Mouse (Mus musculus): ENCODE measurements around the gene Rab39.
A peak's percentile ranks its signal among the peaks of the same experiment; 100 is the strongest.

Rab39 gene

GRCm38 (mm10) chr9:53705992-53706696 is at the start of gene Rab39:
Gene Rab39, minus strand, starts transcription at chr9:53706232.
- DNase-seq = peak; percentile 87

- DNase-seq = no peak
Measured at GRCm38 (mm10) chr9:53754801-53755200, 48.8 kb upstream of the Rab39 start.

GRCm38 (mm10) chr9:53750899-53751298 is 44.9 kb upstream of the Rab39 start:
- DNase-seq = no peak

GRCm38 (mm10) chr9:53750411-53750810 is 44.4 kb upstream of the Rab39 start:
- DNase-seq = no peak

- no peak for DNase-seq
Measured at GRCm38 (mm10) chr9:53740829-53741404, 34.9 kb upstream of the Rab39 start.

GRCm38 (mm10) chr9:53705491-53705991 is 491 bp downstream of the Rab39 start:
- DNase-seq = peak; percentile 17

- DNase-seq = no peak
Measured at GRCm38 (mm10) chr9:53702991-53703390, 3.0 kb downstream of the Rab39 start.

- DNase-seq = no peak
Measured at GRCm38 (mm10) chr9:53700496-53700895, 5.5 kb downstream of the Rab39 start.

GRCm38 (mm10) chr9:53695846-53696245 is 10.2 kb downstream of the Rab39 start:
- DNase-seq = no peak

- no peak for DNase-seq
Measured at GRCm38 (mm10) chr9:53693718-53694117, 12.3 kb downstream of the Rab39 start.

- no peak for DNase-seq
Measured at GRCm38 (mm10) chr9:53691745-53692670, 14.0 kb downstream of the Rab39 start.

GRCm38 (mm10) chr9:53680851-53681250 is 25.2 kb downstream of the Rab39 start:
- DNase-seq = no peak

GRCm38 (mm10) chr9:53676921-53677320 is 29.1 kb downstream of the Rab39 start:
- no peak for DNase-seq

- peak; percentile 79 for DNase-seq
Measured at GRCm38 (mm10) chr9:53673571-53673970, 32.5 kb downstream of the Rab39 start.

GRCm38 (mm10) chr9:53669680-53670219 is 36.3 kb downstream of the Rab39 start, which contains the start of gene Cul5:
Gene Cul5, minus strand, starts transcription at chr9:53670014.
- DNase-seq = peak; percentile 64

- DNase-seq = peak; percentile 95
Measured at GRCm38 (mm10) chr9:53667020-53667669, 38.9 kb downstream of the Rab39 start.

GRCm38 (mm10) chr9:53666665-53667019 is 39.4 kb downstream of the Rab39 start:
- no peak for DNase-seq

GRCm38 (mm10) chr9:53665428-53665827 is 40.6 kb downstream of the Rab39 start:
- no peak for DNase-seq

GRCm38 (mm10) chr9:53664819-53665218 is 41.2 kb downstream of the Rab39 start:
- no peak for DNase-seq

- DNase-seq = no peak
Measured at GRCm38 (mm10) chr9:53634796-53635195, 71.2 kb downstream of the Rab39 start.
